Mouse (Mus musculus) liver, adult (tissue): Measurements from ENCODE around the gene Fam155a.

Source experiments
- GATA4 ChIP-seq: IDR thresholded peaks from 2 replicates; pipeline ENCODE4 v1.6.1; 2014; ENCODE audit warnings: mild to moderate bottlenecking, low read length; ENCODE audit not compliant: insufficient replicate concordance

Fam155a gene

DNA sequence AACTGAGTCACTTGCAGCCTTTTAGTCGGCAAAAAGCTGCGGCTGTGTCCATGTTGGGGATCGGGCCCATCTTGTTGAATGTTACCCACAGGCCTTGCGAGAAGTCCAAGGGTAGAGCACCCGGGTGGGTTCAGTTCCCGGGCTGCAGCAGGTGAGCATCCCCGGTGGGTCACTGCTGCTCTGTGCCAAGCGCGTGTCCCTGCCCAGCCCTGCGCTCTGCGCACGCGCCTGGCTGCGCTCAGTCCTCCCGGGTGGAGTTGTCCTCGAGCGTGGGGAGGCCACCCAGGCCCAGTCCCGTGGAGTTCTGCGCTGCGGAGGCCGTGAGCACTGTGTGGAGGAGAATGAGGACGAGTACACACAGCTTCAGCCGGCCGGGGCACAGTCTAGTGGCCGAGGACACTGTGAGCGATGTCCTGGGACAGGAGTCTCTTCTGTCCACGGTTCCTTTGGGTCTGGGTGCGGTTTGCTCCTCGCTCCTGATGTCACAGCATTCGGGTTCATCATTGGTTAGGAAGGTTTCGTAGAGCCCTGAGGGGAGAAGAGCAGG lies 563.4 kb downstream of the Fam155a start:
- no peak for TF ChIP-seq GATA4

- TF ChIP-seq GATA4: no peak
These were observed 566.5 kb downstream of the Fam155a start for GRCm38 (mm10) chr8:9204345-9205067.

GRCm38 (mm10) chr8:9200099-9200498 lies 570.9 kb downstream of the Fam155a start:
- no peak for TF ChIP-seq GATA4

DNA sequence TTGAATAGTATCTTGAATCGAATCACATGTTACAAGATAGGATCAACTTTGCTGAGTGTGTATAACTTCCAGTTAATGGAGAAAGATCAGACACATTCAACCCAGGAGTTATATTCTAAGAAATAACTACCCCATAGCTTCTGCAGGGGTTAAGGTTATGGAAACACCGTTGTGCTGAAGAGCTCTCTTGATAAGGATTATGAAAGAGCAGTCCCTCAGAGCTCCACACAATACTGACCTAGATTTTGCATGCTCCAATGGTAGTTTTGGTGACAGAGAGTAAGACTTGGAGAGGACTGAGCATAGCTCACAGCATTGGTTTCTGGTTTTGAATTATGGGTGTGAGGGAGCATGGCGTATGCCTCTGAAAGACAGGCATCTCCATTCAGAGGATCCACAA lies 579.3 kb downstream of the Fam155a start:
- TF ChIP-seq GATA4: no peak

GRCm38 (mm10) chr8:9188616-9189015 lies 582.3 kb downstream of the Fam155a start:
- TF ChIP-seq GATA4: no peak

DNA sequence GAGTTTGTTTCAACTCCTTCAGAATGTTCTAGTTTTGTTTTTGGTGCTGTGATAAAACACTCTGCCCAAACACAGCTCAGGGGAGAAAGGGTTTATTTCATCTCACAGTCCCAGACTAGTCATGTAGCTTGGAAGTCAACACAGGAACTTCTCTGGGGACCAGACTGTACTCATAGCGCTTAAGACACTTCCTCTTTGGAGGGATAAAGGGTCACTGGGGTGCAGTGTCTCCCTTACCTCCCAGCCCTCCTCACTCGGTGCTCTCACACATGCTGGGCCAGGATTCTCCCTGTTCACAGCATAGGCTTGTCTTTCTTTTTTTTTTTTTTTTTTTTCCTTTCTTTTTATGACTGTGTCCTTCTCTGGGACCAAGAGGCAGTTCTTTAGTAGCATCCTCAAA lies 585.8 kb downstream of the Fam155a start:
- no peak for TF ChIP-seq GATA4

DNA sequence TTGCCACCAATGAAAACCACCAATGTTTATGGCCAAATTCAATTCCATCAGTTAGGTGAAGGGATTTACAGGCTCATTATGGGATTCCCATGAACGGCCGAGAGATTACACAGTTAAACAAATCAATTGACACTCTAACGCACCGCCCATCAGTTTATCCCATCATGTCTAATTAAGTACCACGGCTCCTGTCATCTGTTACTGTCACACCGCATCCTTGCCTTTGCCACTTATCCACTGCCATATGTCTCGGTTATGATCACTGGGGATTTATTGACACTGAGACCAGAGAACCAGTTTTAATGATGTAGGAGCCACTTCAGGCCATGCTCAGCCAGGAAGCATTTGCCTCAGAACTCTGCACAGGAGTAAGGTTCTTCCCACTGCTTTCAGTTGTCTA lies 588.5 kb downstream of the Fam155a start:
- TF ChIP-seq GATA4: no peak

- TF ChIP-seq GATA4: no peak
These were observed 590.2 kb downstream of the Fam155a start for GRCm38 (mm10) chr8:9180686-9181315.

GRCm38 (mm10) chr8:9176974-9177373 lies 594.0 kb downstream of the Fam155a start:
- TF ChIP-seq GATA4: no peak

- TF ChIP-seq GATA4: no peak
These were observed 595.9 kb downstream of the Fam155a start for GRCm38 (mm10) chr8:9174865-9175565.

- TF ChIP-seq GATA4: no peak
These were observed 599.1 kb downstream of the Fam155a start for GRCm38 (mm10) chr8:9171848-9172247.

DNA sequence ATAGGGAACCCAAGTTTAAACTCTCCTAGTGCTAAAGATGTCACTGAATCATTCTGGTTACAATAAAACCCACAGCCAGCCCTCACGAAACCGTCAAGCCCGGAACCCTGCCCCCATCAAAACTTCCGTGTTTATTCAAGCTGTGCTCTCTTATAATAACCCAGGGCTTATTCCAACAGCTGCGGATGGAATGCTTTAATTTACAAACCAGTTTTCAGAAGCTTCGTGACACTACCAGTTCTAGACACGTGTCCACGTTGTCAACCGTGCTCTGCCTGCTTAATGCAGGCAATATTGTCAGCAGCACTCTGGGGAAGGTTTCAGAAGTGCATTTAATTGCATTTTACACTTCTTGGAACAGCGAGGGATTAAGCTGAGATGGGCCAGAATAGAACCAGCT lies 603.0 kb downstream of the Fam155a start:
- TF ChIP-seq GATA4: no peak

GRCm38 (mm10) chr8:9161606-9162005 lies 609.4 kb downstream of the Fam155a start:
- TF ChIP-seq GATA4: no peak

DNA sequence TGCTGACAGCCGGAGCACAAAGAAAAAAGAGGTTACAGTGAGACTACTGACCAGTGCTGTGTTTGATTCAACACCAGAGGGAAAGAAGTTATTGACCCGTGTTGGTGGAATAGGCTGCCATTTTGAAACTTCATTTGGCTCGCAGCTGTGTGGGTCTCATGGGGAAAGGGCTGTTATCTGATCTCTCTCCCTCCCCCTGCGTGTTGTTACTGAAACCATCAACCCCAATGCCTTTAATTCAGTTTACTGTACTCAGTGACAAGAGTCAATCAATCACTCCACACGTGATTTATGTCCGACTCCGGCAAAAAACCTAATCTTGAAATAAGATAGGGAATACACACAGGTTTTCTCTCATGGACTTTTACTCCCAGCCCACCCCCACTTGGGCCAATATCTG lies 611.6 kb downstream of the Fam155a start:
- TF ChIP-seq GATA4: no peak

- TF ChIP-seq GATA4: no peak
These were observed 612.3 kb downstream of the Fam155a start for GRCm38 (mm10) chr8:9158652-9159051.
